Mouse (Mus musculus) kidney, postnatal 4 days (tissue): ENCODE measurements around the gene Tmed11.
"Not testable (repeated sequence)": the region's sequence is repeated elsewhere in the genome, so short reads cannot be mapped to it uniquely, and the experiment has no call there.

Experiments
- DNase-seq, 2 experiments: peaks; one replicate each; pipeline ENCODE4 v3.0.0; 2021; ENCODE audit warnings: mixed read lengths in 2 of 2

Tmed11 gene

GRCm38 (mm10) chr5:108795263-108795662 is at the start of gene Tmed11:
Gene Tmed11 (minus strand): TSS chr5:108795363.
- not testable (repeated sequence) for DNase-seq

- DNase-seq, result peak; percentile 14 to 30
Measured at GRCm38 (mm10) chr5:108836156-108836555, 41.0 kb upstream of the Tmed11 start.

GRCm38 (mm10) chr5:108823276-108823675 is 28.1 kb upstream of the Tmed11 start:
- peak in 1 of 2 experiments; percentile 2 for DNase-seq

GRCm38 (mm10) chr5:108808750-108809149 is 13.6 kb upstream of the Tmed11 start, which contains the start of gene Vmn2r8:
Gene Vmn2r8 (minus strand): TSS chr5:108808850.
- not testable (repeated sequence) for DNase-seq

GRCm38 (mm10) chr5:108803646-108804045 is 8.5 kb upstream of the Tmed11 start:
- DNase-seq, result no peak

GRCm38 (mm10) chr5:108790385-108790784 is 4.8 kb downstream of the Tmed11 start:
- DNase-seq, result peak; percentile 33 to 52

GRCm38 (mm10) chr5:108774630-108775306 is 20.4 kb downstream of the Tmed11 start, which contains the start of gene Rnf212:
Gene Rnf212 (minus strand): TSS chr5:108774982.
- DNase-seq, result peak in 1 of 2 experiments; percentile 2

GRCm38 (mm10) chr5:108760002-108760401 is 35.2 kb downstream of the Tmed11 start:
- DNase-seq, result no peak

GRCm38 (mm10) chr5:108758396-108758795 is 36.8 kb downstream of the Tmed11 start:
- peak; percentile 32 to 35 for DNase-seq

- DNase-seq, result not testable (repeated sequence)
Measured at GRCm38 (mm10) chr5:108751258-108751657, 43.9 kb downstream of the Tmed11 start.

GRCm38 (mm10) chr5:108750328-108751210 is 44.6 kb downstream of the Tmed11 start:
- DNase-seq, result no peak

GRCm38 (mm10) chr5:108744629-108745028 is 50.5 kb downstream of the Tmed11 start:
- DNase-seq, result no peak

- no peak for DNase-seq
Measured at GRCm38 (mm10) chr5:108743856-108744255, 51.3 kb downstream of the Tmed11 start.

- no peak for DNase-seq
Measured at GRCm38 (mm10) chr5:108742596-108742995, 52.6 kb downstream of the Tmed11 start.

GRCm38 (mm10) chr5:108741844-108742243 is 53.3 kb downstream of the Tmed11 start:
- DNase-seq, result no peak

- no peak for DNase-seq
Measured at GRCm38 (mm10) chr5:108727425-108727824, 67.7 kb downstream of the Tmed11 start.
